Mouse (Mus musculus) limb, embryonic 15.5 days (tissue): ENCODE measurements around the gene Ssbp2. TPM values are rescaled to one million over a fixed set of nuclear protein-coding genes. Genes with fewer than 3 reads are reported as not detected.
A peak's percentile ranks its signal among the peaks of the same experiment; 100 is the strongest.

Source experiments
- ATAC-seq: fragments of 200-750 bp; cut with Nextera tagmentation; 2 replicates; pipeline ENCODE4 v1.8.0; 2017; ENCODE audit warnings: low read depth, moderate TSS enrichment; ENCODE audit not compliant: insufficient number of reproducible peaks, low FRiP score, low TSS enrichment
- H3K27ac ChIP-seq: fragments of 300-500 bp; sonication (generic); 2 replicates; pipeline ENCODE4 v1.5.1; 2015; ENCODE audit warnings: moderate library complexity, mild to moderate bottlenecking, inconsistent platforms
- H3K27me3 ChIP-seq: fragments of 300-500 bp; sonication (generic); 2 replicates; pipeline ENCODE4 v1.6.1; 2015; ENCODE audit warnings: inconsistent platforms
- H3K36me3 ChIP-seq: fragments of 300-500 bp; sonication (generic); 2 replicates; pipeline ENCODE4 v1.6.1; 2015; ENCODE audit warnings: inconsistent platforms
- H3K4me1 ChIP-seq: fragments of 300-500 bp; sonication (generic); 2 replicates; pipeline ENCODE4 v1.6.1; 2015; ENCODE audit warnings: inconsistent platforms
- H3K4me2 ChIP-seq: fragments of 300-500 bp; sonication (generic); 2 replicates; pipeline ENCODE4 v1.6.1; 2015; ENCODE audit warnings: mild to moderate bottlenecking, inconsistent platforms
- H3K4me3 ChIP-seq: fragments of 300-500 bp; sonication (generic); 2 replicates; pipeline ENCODE4 v1.5.1; 2015; ENCODE audit warnings: mild to moderate bottlenecking, inconsistent platforms
- H3K9ac ChIP-seq: fragments of 300-500 bp; sonication (generic); 2 replicates; pipeline ENCODE4 v1.6.1; 2015; ENCODE audit warnings: inconsistent platforms
- H3K9me3 ChIP-seq: fragments of 300-500 bp; sonication (generic); 2 replicates; pipeline ENCODE4 v1.6.1; 2016; ENCODE audit warnings: inconsistent platforms
- WGBS: fragments of 180-500 bp; shearing (Covaris S2); methylation state at CpG from one replicate; pipeline ENCODE4 v1.1.7; 2015; 5-methylcytosine and 5-hydroxymethylcytosine counted together
- polyA plus RNA-seq: library from polyadenylated mRNA; unstranded; fragments of >200 nt; fragmentation: Nextera tagmentation; extraction: Ambion mirVana; gene quantifications from 2 replicates; pipeline ENCODE4 v1.2.1, GENCODE M21; 2015

Gene Ssbp2
- polyA plus RNA-seq, 1 experiment from 2014 or later, result 167 TPM

DNA sequence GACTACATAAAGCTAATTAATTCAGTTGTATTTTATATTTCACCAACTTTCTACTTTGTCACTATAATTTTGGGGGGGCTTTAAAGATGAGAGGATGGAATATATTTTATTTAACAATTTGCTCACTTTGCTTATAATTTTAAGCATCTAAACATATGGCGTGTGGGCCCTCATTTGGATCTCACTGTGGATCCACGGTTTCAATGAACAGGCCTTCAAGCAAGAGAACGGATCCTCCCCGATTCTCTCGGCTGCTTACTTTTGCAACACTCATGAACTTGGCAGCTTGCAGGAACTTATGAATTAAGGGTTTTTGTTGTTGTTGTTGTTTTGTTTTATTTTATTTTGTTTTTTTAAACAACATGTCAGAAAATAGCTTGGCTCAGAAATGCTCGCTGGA is 259.4 kb downstream of the Ssbp2 start:
- H3K9ac ChIP-seq, result no peak overlapping the region
- no peaks in the 10 kb centered on the region for H3K4me1 ChIP-seq
- H3K4me2 ChIP-seq, result no peak overlapping the region
- no peaks in the 10 kb centered on the region for H3K9me3 ChIP-seq
- no peak for ATAC-seq
- H3K27ac ChIP-seq, result no peak overlapping the region
- no peaks in the 10 kb centered on the region for H3K36me3 ChIP-seq
- 92% methylated on average over 6 of the region's 6 CpGs for WGBS
- H3K4me3 ChIP-seq, result no peak overlapping the region
- no peaks in the 10 kb centered on the region for H3K27me3 ChIP-seq

GRCm38 (mm10) chr13:91723108-91723735 is 263.1 kb downstream of the Ssbp2 start:
- H3K27me3 ChIP-seq, result no peaks in the 10 kb centered on the region
- no peak overlapping the region for H3K4me2 ChIP-seq
- H3K9me3 ChIP-seq, result no peaks in the 10 kb centered on the region
- H3K27ac ChIP-seq, result no peak overlapping the region
- H3K36me3 ChIP-seq, result no peaks in the 10 kb centered on the region
- 61% methylated on average over 8 of the region's 8 CpGs for WGBS
- ATAC-seq, result no peak
- no peak overlapping the region for H3K9ac ChIP-seq
- no peaks in the 10 kb centered on the region for H3K4me1 ChIP-seq
- no peak overlapping the region for H3K4me3 ChIP-seq

- Histone ChIP-seq H3K27me3 (no peaks in the 10 kb centered on the region), H3K4me3 (no peak overlapping the region), H3K9ac (no peak overlapping the region), H3K27ac (no peak overlapping the region), H3K4me2 (no peak overlapping the region), H3K9me3 (no peaks in the 10 kb centered on the region), H3K36me3 (no peaks in the 10 kb centered on the region), H3K4me1 (no peaks in the 10 kb centered on the region)
- WGBS, result 79% methylated on average over 7 of the region's 7 CpGs
- no peak for ATAC-seq
These were observed 263.6 kb downstream of the Ssbp2 start for GRCm38 (mm10) chr13:91723736-91724119.

GRCm38 (mm10) chr13:91724211-91724610 is 264.1 kb downstream of the Ssbp2 start:
- no peak overlapping the region for H3K27ac ChIP-seq
- H3K4me1 ChIP-seq, result no peaks in the 10 kb centered on the region
- H3K9ac ChIP-seq, result no peak overlapping the region
- no peaks in the 10 kb centered on the region for H3K27me3 ChIP-seq
- no peaks in the 10 kb centered on the region for H3K9me3 ChIP-seq
- no peaks in the 10 kb centered on the region for H3K36me3 ChIP-seq
- WGBS, result 78% methylated on average over 3 of the region's 3 CpGs
- H3K4me2 ChIP-seq, result no peak overlapping the region
- no peak overlapping the region for H3K4me3 ChIP-seq
- no peak for ATAC-seq

DNA sequence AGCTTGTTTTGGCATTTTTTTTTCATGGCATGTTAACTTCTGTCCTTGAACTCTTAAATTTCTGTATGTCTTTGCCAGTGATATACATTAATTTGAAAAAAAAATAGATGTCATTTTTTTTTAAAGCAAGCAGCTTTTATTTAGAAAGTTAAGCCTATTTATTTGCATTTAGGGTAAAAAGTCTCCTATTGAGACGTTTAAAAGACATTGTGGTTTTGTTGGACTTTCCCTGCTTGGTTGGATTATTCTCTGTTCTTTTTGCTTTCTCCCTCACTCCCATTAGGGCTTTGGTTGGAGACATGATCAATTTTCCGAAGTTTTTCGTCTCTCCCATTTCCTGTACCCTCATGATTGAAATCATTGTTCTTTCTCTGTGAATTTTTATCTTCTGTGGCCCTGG is 265.0 kb downstream of the Ssbp2 start:
- H3K9ac ChIP-seq, result no peak overlapping the region
- H3K36me3 ChIP-seq, result no peaks in the 10 kb centered on the region
- no peak for ATAC-seq
- WGBS, result 71% methylated on average over 3 of the region's 3 CpGs
- H3K4me3 ChIP-seq, result no peak overlapping the region
- H3K4me1 ChIP-seq, result no peaks in the 10 kb centered on the region
- no peak overlapping the region for H3K27ac ChIP-seq
- no peak overlapping the region for H3K4me2 ChIP-seq
- H3K9me3 ChIP-seq, result no peaks in the 10 kb centered on the region
- H3K27me3 ChIP-seq, result no peaks in the 10 kb centered on the region

- no peak overlapping the region for H3K9ac ChIP-seq
- no peaks in the 10 kb centered on the region for H3K36me3 ChIP-seq
These were observed 267.8 kb downstream of the Ssbp2 start for GRCm38 (mm10) chr13:91727899-91728298.

GRCm38 (mm10) chr13:91737191-91737590 is 277.1 kb downstream of the Ssbp2 start:
- Histone ChIP-seq H3K9ac (no peak overlapping the region), H3K36me3 (no peaks in the 10 kb centered on the region), H3K4me2 (no peak overlapping the region), H3K4me3 (no peak overlapping the region), H3K9me3 (no peaks in the 10 kb centered on the region), H3K27me3 (peaks cover 15% of the 10 kb centered on the region), H3K27ac (no peak overlapping the region), H3K4me1 (peaks cover 10% of the 10 kb centered on the region)
- ATAC-seq, result no peak
- 88% methylated on average over 1 of the region's 1 CpGs for WGBS

More at GRCm38 (mm10) chr13:91727899-91728298, 267.8 kb downstream of the Ssbp2 start:
- no peaks in the 10 kb centered on the region for H3K27me3 ChIP-seq
- no peak for ATAC-seq
- no peak overlapping the region for H3K4me3 ChIP-seq
- H3K9me3 ChIP-seq, result no peaks in the 10 kb centered on the region
- no peak overlapping the region for H3K27ac ChIP-seq
- H3K4me2 ChIP-seq, result no peak overlapping the region
- H3K4me1 ChIP-seq, result no peaks in the 10 kb centered on the region

DNA sequence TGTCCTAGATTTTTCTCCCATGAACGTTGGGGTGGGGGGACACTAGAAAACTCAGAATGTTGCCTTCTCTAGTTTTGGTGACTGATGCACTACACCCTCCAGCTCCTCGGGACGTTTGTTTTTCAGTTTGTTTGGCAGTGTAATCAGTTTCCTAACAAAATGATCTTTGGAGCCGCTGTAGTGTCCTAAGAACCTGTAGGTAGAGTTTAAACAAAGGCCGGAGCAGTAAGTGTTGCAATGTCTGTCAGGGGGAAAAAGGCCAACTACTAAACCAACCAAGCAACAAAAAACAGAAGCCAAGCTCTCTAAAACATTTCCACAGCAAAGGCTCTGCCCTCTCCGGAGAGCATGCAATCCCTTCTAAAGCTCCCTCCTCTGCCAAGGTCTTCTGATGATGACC is 280.8 kb downstream of the Ssbp2 start:
- Histone ChIP-seq H3K9me3 (no peaks in the 10 kb centered on the region), H3K27me3 (peaks cover 20% of the 10 kb centered on the region), H3K9ac (no peak overlapping the region), H3K4me1 (peaks cover 11% of the 10 kb centered on the region), H3K27ac (no peak overlapping the region), H3K4me3 (peak overlapping the region; percentile 34; the same call in 1 of the 2 replicates), H3K4me2 (no peak overlapping the region), H3K36me3 (no peaks in the 10 kb centered on the region)
- WGBS, result 66% methylated on average over 6 of the region's 6 CpGs
- no peak for ATAC-seq

GRCm38 (mm10) chr13:91741280-91742047 is 281.4 kb downstream of the Ssbp2 start, which contains the start of gene Acot12:
Acot12 (plus strand) TSS chr13:91741512.
- Histone ChIP-seq H3K36me3 (no peaks in the 10 kb centered on the region), H3K27ac (no peak within 1 kb of the TSS), H3K4me2 (peak within 1 kb of the TSS; percentile 69), H3K9ac (0 out of 2 replicates have a peak within 1 kb of the TSS, but pooled peaks have one; percentile 5), H3K9me3 (no peaks in the 10 kb centered on the region), H3K4me1 (peaks cover 11% of the 10 kb centered on the region), H3K4me3 (peak within 1 kb of the TSS; percentile 34), H3K27me3 (peaks cover 20% of the 10 kb centered on the region)
- ATAC-seq, result no peak
- 9% methylated on average over 45 of the region's 45 CpGs for WGBS

DNA sequence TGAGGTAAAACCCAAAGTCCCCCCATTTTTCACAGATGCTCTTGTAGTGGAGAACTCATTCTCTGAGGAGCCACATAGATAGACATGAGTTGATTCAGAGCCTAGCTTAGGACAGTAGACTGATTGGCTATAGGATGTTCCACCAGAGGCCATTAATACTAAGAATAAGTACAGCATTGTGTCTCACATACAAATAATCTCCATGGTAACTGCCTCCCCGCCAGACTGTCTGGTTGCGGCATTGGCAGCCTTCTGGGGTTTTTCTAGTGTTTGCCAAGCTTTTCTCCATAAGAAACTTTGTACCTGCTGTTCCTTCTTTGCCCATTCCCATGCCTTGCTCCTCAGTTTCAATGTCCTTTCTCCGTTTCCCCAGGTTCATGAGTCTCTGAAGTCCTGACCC is 283.1 kb downstream of the Ssbp2 start:
- Histone ChIP-seq H3K36me3 (no peaks in the 10 kb centered on the region), H3K4me3 (no peak overlapping the region), H3K4me2 (no peak overlapping the region), H3K9me3 (no peaks in the 10 kb centered on the region), H3K27me3 (peaks cover 20% of the 10 kb centered on the region), H3K4me1 (peaks cover 11% of the 10 kb centered on the region), H3K9ac (no peak overlapping the region), H3K27ac (no peak overlapping the region)
- 97% methylated on average over 3 of the region's 3 CpGs for WGBS
- no peak for ATAC-seq

GRCm38 (mm10) chr13:91746470-91746869 is 286.4 kb downstream of the Ssbp2 start:
- Histone ChIP-seq H3K9ac (no peak overlapping the region), H3K4me1 (peaks cover 8% of the 10 kb centered on the region), H3K36me3 (no peaks in the 10 kb centered on the region), H3K27me3 (peaks cover 9% of the 10 kb centered on the region), H3K4me3 (no peak overlapping the region), H3K9me3 (no peaks in the 10 kb centered on the region), H3K4me2 (no peak overlapping the region), H3K27ac (no peak overlapping the region)
- no peak for ATAC-seq
- WGBS, result 77% methylated on average over 5 of the region's 5 CpGs

GRCm38 (mm10) chr13:91748401-91748800 is 288.3 kb downstream of the Ssbp2 start:
- 94% methylated on average over 2 of the region's 2 CpGs for WGBS
- H3K4me3 ChIP-seq, result no peak overlapping the region
- ATAC-seq, result no peak
- H3K9me3 ChIP-seq, result no peaks in the 10 kb centered on the region
- no peak overlapping the region for H3K4me2 ChIP-seq
- H3K27me3 ChIP-seq, result no peaks in the 10 kb centered on the region
- no peaks in the 10 kb centered on the region for H3K36me3 ChIP-seq
- H3K4me1 ChIP-seq, result no peaks in the 10 kb centered on the region
- no peak overlapping the region for H3K27ac ChIP-seq
- no peak overlapping the region for H3K9ac ChIP-seq
